Mouse (Mus musculus) olfactory bulb, adult 2 months (tissue): Measurements from ENCODE around the gene Nudt2.

Source experiments
- CTCF ChIP-seq: fragments of 200-500 bp; IDR thresholded peaks from 2 replicates; pipeline ENCODE4 v1.5.1; 2012; ENCODE audit warnings: low read depth, mild to moderate bottlenecking, low read length, moderate library complexity; ENCODE audit not compliant: insufficient read depth
- POLR2A ChIP-seq: fragments of 200-500 bp; IDR thresholded peaks from 2 replicates; pipeline ENCODE4 v1.6.1; 2012; ENCODE audit warnings: mild to moderate bottlenecking, low read depth, low read length, moderate library complexity; ENCODE audit not compliant: insufficient read depth

DNA sequence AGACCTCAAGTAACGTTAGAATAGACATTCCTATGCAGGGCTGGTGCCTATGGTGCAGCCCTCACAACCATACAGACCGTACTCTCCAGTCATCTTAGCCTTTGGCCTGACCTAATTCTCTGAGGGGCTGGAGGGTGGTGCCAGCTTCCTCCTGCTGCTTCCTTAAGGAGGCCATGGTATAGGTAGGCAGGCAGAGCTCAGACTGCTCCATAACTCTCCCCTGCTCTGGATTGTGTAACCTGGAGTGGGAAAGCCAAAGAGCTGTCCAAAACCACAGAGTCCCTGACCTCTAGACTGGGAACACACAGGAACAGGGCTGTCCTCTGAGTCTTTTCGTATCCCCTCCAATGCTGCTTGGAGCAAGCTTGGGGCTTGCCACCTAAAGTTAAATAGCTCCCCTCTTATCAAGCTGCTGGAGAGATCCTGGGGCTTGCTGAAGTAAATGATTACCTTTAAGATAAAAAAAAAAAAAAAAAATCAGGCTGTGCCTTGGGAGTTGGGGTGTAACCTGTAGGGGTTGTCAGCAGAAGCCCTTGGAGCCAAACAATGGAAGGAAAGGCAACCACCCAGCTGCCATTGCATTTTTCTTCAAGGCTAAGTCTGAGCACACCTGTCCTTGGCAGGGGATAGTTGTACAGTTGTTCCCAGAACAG is 28.6 kb downstream of the Nudt2 start:
- TF ChIP-seq POLR2A, result no peak
- no peak for TF ChIP-seq CTCF
